Mouse (Mus musculus): ENCODE data around the gene Cyp2d22. TPM values are rescaled to one million over a fixed set of nuclear protein-coding genes. Genes with fewer than 3 reads are reported as not detected.

The Cyp2d22 gene
- total RNA-seq, 2 experiments from 2014 or later: 34.1 to 36.4 TPM

- DNase-seq: no peak
Observed at GRCm38 (mm10) chr15:82346580-82347302, 33.3 kb downstream of the Cyp2d22 start.

DNA sequence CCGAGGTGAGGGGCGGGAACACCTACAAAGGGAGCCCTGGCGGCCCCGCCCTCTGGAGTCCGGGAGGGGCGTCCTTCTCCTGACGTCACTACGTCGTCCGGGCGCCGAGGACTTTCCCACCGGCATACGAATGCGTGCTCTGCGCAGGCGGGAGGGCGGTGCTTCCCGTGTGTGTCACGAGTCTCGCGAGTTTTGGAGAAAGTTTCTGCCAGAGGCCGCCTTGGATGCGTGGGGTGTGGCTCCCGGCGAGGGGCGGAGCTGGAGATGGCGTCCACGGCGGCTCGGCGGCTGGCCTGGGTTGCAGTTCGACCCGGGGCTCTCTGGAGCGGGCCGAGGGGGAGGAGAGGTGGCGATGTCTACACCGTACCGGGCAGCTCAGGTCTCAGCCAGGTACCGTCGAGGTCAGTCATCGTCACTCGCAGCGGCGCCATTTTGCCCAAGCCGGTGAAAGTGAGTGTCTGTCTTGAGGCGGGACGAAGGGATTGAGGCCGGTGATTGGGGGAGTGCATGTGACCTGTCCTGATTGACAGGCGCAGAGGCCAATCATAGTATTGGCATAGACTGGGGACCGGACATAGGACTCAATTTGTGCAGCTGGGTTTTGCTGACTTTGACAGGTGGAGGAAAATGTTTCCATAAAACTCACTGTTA, 34.1 kb downstream of the Cyp2d22 start:
- peak; percentile 98 for DNase-seq

DNA sequence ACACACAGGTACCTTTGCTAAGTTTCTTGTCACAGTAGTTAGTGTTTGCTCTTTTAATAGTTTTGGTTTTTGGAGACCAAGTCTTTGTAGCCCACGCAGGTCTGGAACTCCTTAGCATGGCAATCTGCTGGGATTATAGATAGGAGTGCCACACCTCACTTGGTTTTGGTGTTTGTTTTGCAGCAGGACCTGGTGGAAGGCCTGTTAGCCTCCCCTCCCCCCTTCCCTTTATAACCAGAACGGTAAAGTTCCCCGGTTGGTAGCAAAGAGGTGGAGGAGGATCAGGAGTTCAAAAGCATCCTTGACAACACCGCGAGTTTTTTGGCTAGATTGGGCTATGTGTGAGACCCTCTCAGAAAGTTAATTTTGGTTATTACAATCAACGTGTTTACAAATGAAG, 35.1 kb downstream of the Cyp2d22 start:
- no peak for DNase-seq

- DNase-seq: no peak
Observed at GRCm38 (mm10) chr15:82343368-82344287, 36.4 kb downstream of the Cyp2d22 start.

- DNase-seq: no peak
Observed at GRCm38 (mm10) chr15:82342543-82342935, 37.5 kb downstream of the Cyp2d22 start.

GRCm38 (mm10) chr15:82341675-82342542, 38.2 kb downstream of the Cyp2d22 start:
- no peak for DNase-seq

- peak; percentile 65 to 80 for DNase-seq
Observed at GRCm38 (mm10) chr15:82341036-82341501, 39.0 kb downstream of the Cyp2d22 start.

DNA sequence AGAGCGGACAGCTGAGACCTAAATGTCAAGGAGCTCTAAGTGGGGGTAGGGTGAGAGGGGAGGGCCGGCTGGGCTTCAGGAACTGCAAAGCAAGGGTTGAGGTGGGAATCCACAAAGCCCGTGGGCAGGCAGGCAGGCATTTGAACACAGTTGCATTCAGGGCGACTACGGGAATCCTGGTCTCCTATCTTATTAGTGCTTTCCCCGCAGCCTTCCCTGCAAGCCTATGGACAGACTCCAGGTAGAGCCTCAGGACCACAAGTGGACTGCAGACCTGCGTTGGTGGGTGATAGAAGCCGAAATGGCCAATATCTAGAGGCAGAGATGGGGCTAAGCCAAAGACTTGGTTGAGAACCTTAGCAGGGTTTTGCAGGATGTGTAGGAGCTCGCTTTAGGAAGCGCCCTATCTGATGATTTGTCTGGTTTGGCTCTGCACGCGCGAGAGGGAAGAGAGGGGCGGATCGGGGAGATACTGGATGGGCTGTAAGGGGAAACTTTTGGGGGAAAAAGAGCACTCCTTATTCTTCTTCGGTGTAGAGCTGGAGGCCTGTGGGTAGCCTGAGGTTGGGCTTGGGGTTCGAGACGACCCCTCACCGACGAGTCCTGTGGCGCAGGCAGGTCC, 39.5 kb downstream of the Cyp2d22 start:
- DNase-seq: no peak

- no peak for DNase-seq
Observed at GRCm38 (mm10) chr15:82339634-82340254, 40.3 kb downstream of the Cyp2d22 start.

DNA sequence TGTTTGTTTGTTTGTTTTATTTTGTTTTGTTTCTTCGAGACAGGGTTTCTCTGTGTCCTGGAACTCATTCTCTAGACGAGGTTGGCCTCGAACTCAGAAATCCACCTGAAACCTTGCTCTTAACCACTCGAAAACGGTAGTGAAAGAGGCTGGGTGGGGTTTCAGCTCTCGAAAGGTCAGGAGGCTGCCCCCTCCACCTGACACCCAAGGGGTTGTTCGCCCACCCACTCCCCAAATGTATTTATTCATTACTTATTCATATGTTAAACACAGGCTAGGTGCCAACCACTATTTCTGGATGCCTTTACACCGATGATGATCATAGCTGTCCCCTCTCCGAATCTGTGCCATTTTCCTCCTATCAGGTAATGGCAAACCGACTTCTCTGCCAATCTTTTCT, 40.9 kb downstream of the Cyp2d22 start:
- DNase-seq: no peak

GRCm38 (mm10) chr15:82338593-82339112, 41.4 kb downstream of the Cyp2d22 start, which contains the start of the genes Naga, Pheta2 and Smdt1:
Gene Naga (minus strand): TSS chr15:82338925.
Gene Pheta2 (plus strand): TSS chr15:82338942.
Gene Smdt1 (plus strand): TSS chr15:82338959.
- DNase-seq: peak; percentile 97 to 98

- no peak for DNase-seq
Observed at GRCm38 (mm10) chr15:82337875-82338274, 42.2 kb downstream of the Cyp2d22 start.

DNA sequence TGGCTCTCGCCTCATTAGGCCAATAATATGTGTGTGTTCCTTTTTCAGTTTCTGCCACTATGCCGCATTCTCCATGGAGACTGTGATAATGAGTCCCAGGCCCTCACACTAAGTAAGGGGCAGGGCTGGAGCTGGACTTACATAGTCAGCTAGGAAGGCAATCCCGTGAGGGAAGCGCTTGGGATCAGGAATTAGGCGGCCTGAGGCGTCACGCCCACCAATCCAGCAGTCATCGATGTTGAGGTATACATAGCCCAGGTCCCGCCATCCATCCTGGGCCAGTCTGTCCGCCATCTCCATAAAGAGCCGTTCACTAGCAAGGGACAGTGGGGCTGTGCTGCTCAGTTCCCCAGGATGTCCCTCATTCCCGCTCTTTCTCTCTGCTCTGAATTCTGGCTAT, 43.4 kb downstream of the Cyp2d22 start:
- DNase-seq: no peak

GRCm38 (mm10) chr15:82335194-82335593, 44.9 kb downstream of the Cyp2d22 start:
- DNase-seq: no peak

- no peak for DNase-seq
Observed at GRCm38 (mm10) chr15:82325382-82325781, 54.7 kb downstream of the Cyp2d22 start.

DNA sequence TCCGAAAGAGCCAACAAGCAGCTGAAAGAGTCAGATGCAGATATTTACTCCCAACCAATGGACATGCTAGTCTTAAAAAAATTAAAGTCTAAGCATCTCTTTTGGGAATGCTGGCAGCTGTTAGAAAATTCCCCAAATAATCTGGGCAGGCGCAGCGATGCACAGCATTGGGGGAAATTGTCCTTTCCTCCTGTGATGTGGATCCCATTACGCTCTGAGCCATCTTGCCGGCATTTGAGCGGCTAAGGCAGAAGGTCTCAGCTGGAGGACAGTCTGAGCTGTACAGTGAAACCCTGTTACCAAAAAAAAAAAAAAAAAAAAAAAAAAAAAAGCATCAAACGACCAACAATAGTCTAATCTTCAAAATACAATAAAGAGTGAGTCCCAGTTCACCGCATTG, 57.9 kb downstream of the Cyp2d22 start:
- no peak for DNase-seq
